Mouse (Mus musculus) liver, postnatal 0 days (tissue): ENCODE results near the gene Plxnb1. TPM values are rescaled to one million over a fixed set of nuclear protein-coding genes. Genes with fewer than 3 reads are reported as not detected.

Source experiments
- ATAC-seq: fragments of 200-750 bp; cut with Nextera tagmentation; 2 replicates; pipeline ENCODE4 v1.8.0; 2017; ENCODE audit warnings: mild to moderate bottlenecking, moderate library complexity
- DNase-seq: peaks from one replicate; pipeline ENCODE4 v3.0.0-alpha.2; 2016
- H3K27ac ChIP-seq: fragments of 300-500 bp; sonication (generic); 2 replicates; pipeline ENCODE4 v1.5.1; 2014; ENCODE audit warnings: antibody characterized with exemption, moderate library complexity, mild to moderate bottlenecking, low read depth
- H3K27me3 ChIP-seq: fragments of 300-500 bp; sonication (generic); 2 replicates; pipeline ENCODE4 v1.6.1; 2014; ENCODE audit warnings: low read length, control low read depth, mixed read lengths; ENCODE audit not compliant: insufficient read depth
- H3K36me3 ChIP-seq: fragments of 300-500 bp; sonication (generic); replicated peaks from 2 replicates; pipeline ENCODE4 v1.6.1; 2014; ENCODE audit warnings: mild to moderate bottlenecking, control low read depth, low read length, moderate library complexity, mixed read lengths; ENCODE audit not compliant: insufficient read depth
- H3K4me1 ChIP-seq: fragments of 300-500 bp; sonication (generic); 2 replicates; pipeline ENCODE4 v1.6.1; 2014; ENCODE audit warnings: antibody characterized with exemption, mild to moderate bottlenecking, control low read depth; ENCODE audit not compliant: insufficient read depth
- H3K4me2 ChIP-seq: fragments of 300-500 bp; sonication (generic); 2 replicates; pipeline ENCODE4 v1.6.1; 2014; ENCODE audit warnings: low read depth, mild to moderate bottlenecking, low read length, moderate library complexity, mixed read lengths
- H3K4me3 ChIP-seq: fragments of 300-500 bp; sonication (generic); 2 replicates; pipeline ENCODE4 v1.5.1; 2014; ENCODE audit warnings: low read depth, low read length
- H3K9ac ChIP-seq: fragments of 300-500 bp; sonication (generic); replicated peaks from 2 replicates; pipeline ENCODE4 v1.6.1; 2014; ENCODE audit warnings: mild to moderate bottlenecking, moderate library complexity
- H3K9me3 ChIP-seq: fragments of 300-500 bp; sonication (generic); 2 replicates; pipeline ENCODE4 v1.6.1; 2016; ENCODE audit warnings: mild to moderate bottlenecking, control low read depth, low read length, mixed read lengths
- CTCF ChIP-seq: sonication (generic); IDR thresholded peaks from 2 replicates; pipeline ENCODE4 v1.5.1; 2016; ENCODE audit warnings: antibody characterized with exemption, low read depth
- EP300 ChIP-seq: IDR thresholded peaks from 2 replicates; pipeline ENCODE4 v1.6.1; 2016; ENCODE audit warnings: antibody characterized with exemption, low read depth, mild to moderate bottlenecking
- WGBS: fragments of 180-500 bp; shearing (Covaris S2); extraction: QIAGEN DNeasy Blood & Tissue Kit; methylation state at CpG from one replicate; pipeline ENCODE4 v1.1.7; 2014; ENCODE audit not compliant: insufficient replicate concordance; 5-methylcytosine and 5-hydroxymethylcytosine counted together
- polyA plus RNA-seq: library from polyadenylated mRNA; unstranded; fragments of >200 nt; fragmentation: Nextera tagmentation; extraction: Ambion mirVana; gene quantifications from 2 replicates; pipeline ENCODE4 v1.2.1, GENCODE M21; 2015

Plxnb1 gene
- polyA plus RNA-seq, 1 experiment from 2014 or later, result 1.9 TPM

- H3K27ac ChIP-seq, result peak within 1 kb of the TSS; percentile 93
- TF ChIP-seq CTCF (peak; percentile 99), EP300 (no peak)
- no peaks in the 10 kb centered on the region for H3K27me3 ChIP-seq
- H3K4me2 ChIP-seq, result peak within 1 kb of the TSS; percentile 77
- WGBS, result 2% methylated on average over 15 of the region's 15 CpGs
- H3K36me3 ChIP-seq, result peaks cover 38% of the 10 kb centered on the region
- peak; percentile 90 for DNase-seq
- H3K9me3 ChIP-seq, result no peaks in the 10 kb centered on the region
- H3K9ac ChIP-seq, result peak within 1 kb of the TSS; percentile 76
- peak within 1 kb of the TSS; percentile 51 for H3K4me3 ChIP-seq
- peaks cover 33% of the 10 kb centered on the region for H3K4me1 ChIP-seq
- ATAC-seq, result peak; percentile 93
Measured at GRCm38 (mm10) chr9:109059136-109059903, 35.9 kb upstream of the Plxnb1 start, which contains the start of gene Trex1. Gene Trex1, minus strand, starts transcription at chr9:109059734.

- H3K4me3 ChIP-seq, result no peak overlapping the region
- 84% methylated on average over 16 of the region's 16 CpGs for WGBS
- peak; percentile 43 for DNase-seq
- no peaks in the 10 kb centered on the region for H3K27me3 ChIP-seq
- H3K36me3 ChIP-seq, result peaks cover 47% of the 10 kb centered on the region
- no peak for ATAC-seq
- peaks cover 26% of the 10 kb centered on the region for H3K4me1 ChIP-seq
- H3K27ac ChIP-seq, result no peak overlapping the region
- no peak for TF ChIP-seq CTCF
- no peak for TF ChIP-seq EP300
- peak overlapping the region; percentile 77; the same call in 1 of the 2 replicates for H3K4me2 ChIP-seq
- no peak overlapping the region for H3K9ac ChIP-seq
- H3K9me3 ChIP-seq, result no peaks in the 10 kb centered on the region
Measured at GRCm38 (mm10) chr9:109060184-109060897, 34.8 kb upstream of the Plxnb1 start.

- H3K27ac ChIP-seq, result no peak overlapping the region
- peaks cover 20% of the 10 kb centered on the region for H3K4me1 ChIP-seq
- no peak for ATAC-seq
- no peaks in the 10 kb centered on the region for H3K9me3 ChIP-seq
- H3K4me3 ChIP-seq, result no peak overlapping the region
- no peak overlapping the region for H3K4me2 ChIP-seq
- TF ChIP-seq CTCF (no peak), EP300 (no peak)
- DNase-seq, result no peak
- H3K9ac ChIP-seq, result no peak overlapping the region
- WGBS, result 83% methylated on average over 5 of the region's 5 CpGs
- H3K27me3 ChIP-seq, result no peaks in the 10 kb centered on the region
- H3K36me3 ChIP-seq, result peaks cover 53% of the 10 kb centered on the region
Measured at GRCm38 (mm10) chr9:109060898-109061295, 34.3 kb upstream of the Plxnb1 start.

GRCm38 (mm10) chr9:109068095-109068735 lies 27.0 kb upstream of the Plxnb1 start:
- Histone ChIP-seq H3K27ac (peak overlapping the region; percentile 39; the same call in 1 of the 2 replicates), H3K9ac (no peak overlapping the region), H3K4me2 (no peak overlapping the region), H3K4me3 (no peak overlapping the region), H3K4me1 (peaks cover 6% of the 10 kb centered on the region), H3K36me3 (peaks cover 70% of the 10 kb centered on the region), H3K27me3 (no peaks in the 10 kb centered on the region), H3K9me3 (no peaks in the 10 kb centered on the region)
- 83% methylated on average over 3 of the region's 3 CpGs for WGBS
- TF ChIP-seq CTCF (peak; percentile 48), EP300 (no peak)
- DNase-seq, result no peak
- peak; percentile 62 for ATAC-seq

- Histone ChIP-seq H3K27me3 (no peaks in the 10 kb centered on the region), H3K36me3 (peaks cover 24% of the 10 kb centered on the region), H3K9ac (peak within 1 kb of the TSS; percentile 86), H3K4me3 (peak within 1 kb of the TSS; percentile 84), H3K9me3 (no peaks in the 10 kb centered on the region), H3K4me1 (peaks cover 11% of the 10 kb centered on the region), H3K27ac (peak within 1 kb of the TSS; percentile 73), H3K4me2 (peak within 1 kb of the TSS; percentile 94)
- DNase-seq (peak; percentile 93), ATAC-seq (peak; percentile 100)
- WGBS, result 1% methylated on average over 57 of the region's 57 CpGs
- TF ChIP-seq CTCF (no peak), EP300 (no peak)
Measured at GRCm38 (mm10) chr9:109073661-109074573, 21.3 kb upstream of the Plxnb1 start, which contains the start of gene Atrip. Gene Atrip, minus strand, starts transcription at chr9:109074124.
